Mouse (Mus musculus): ENCODE measurements around the gene Ttc9. TPM values are rescaled to one million over a fixed set of nuclear protein-coding genes. Genes with fewer than 3 reads are reported as not detected.
A peak's percentile ranks its signal among the peaks of the same experiment; 100 is the strongest.

The Ttc9 gene
- polyA plus RNA-seq (2012; rRNA removed): 0.73 and 0.97 TPM in 2 replicates

DNA sequence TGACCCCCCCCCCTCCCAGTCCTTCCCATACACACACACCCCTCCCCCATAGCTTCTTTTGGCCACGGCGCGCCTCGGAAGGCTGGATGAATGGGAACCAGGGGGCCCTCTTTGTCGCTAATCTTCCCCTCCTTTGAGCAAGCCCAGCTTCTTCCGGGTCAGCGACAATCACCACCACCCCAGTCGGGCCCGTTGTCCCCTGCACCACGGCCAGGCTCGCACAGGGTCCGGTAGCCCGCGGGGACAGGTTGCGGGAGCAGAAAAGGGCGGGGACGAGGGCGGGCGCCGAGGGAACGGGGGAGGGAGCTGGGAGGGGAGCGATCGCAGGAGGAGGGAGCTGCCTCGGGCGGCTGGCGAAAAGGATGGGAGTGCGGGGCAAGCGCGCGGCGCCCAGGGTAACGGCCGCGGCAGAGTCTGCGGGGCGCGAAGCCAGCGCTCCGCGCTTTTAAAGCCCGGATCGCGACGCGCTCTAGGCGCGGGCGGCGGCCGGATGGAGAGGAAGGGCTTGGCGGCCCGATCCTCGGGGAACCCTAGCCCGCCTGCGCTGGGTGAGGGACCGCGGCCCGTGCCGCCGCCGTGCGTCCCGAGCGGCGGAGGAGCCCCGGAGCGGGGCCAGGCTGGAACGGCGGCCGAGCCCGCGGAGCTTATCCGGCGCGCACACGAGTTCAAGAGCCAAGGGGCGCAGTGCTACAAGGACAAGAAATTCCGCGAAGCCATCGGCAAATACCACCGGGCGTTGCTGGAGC is at the start of gene Ttc9:
TSS of gene Ttc9 (plus strand) at position 335 of the 746 bp plus-strand sequence.
- peak; percentile 10 for DNase-seq
- peak within 1 kb of the TSS; percentile 42 for H3K4me3 ChIP-seq (ENCODE audit: insufficient read depth, low read depth, low read length)
- no peaks in the 10 kb centered on the region for H3K36me3 ChIP-seq (ENCODE audit: control insufficient read depth, insufficient read depth, low read length)
- H3K4me1 ChIP-seq (ENCODE audit: control insufficient read depth, insufficient read depth, low read length): no peaks in the 10 kb centered on the region
- H3K27ac ChIP-seq (ENCODE audit: insufficient read depth, low read depth, low read length): no peak within 1 kb of the TSS
- TF ChIP-seq POLR2A (IDR thresholded peaks at IDR 0.05; ENCODE audit: low read depth, low read length) (no peak), CTCF (conservative IDR thresholded peaks at IDR 0.05; ENCODE audit: insufficient read depth, insufficient read length, low read depth, low read length) (no peak)
- H3K27me3 ChIP-seq (replicated peaks; ENCODE audit: control insufficient read depth, insufficient read depth, low read length): 0 out of 2 replicates have a peak, but pooled peaks cover 2% of the 10 kb centered on the region
- 1% methylated on average over 81 of the region's 82 CpGs for WGBS

DNA sequence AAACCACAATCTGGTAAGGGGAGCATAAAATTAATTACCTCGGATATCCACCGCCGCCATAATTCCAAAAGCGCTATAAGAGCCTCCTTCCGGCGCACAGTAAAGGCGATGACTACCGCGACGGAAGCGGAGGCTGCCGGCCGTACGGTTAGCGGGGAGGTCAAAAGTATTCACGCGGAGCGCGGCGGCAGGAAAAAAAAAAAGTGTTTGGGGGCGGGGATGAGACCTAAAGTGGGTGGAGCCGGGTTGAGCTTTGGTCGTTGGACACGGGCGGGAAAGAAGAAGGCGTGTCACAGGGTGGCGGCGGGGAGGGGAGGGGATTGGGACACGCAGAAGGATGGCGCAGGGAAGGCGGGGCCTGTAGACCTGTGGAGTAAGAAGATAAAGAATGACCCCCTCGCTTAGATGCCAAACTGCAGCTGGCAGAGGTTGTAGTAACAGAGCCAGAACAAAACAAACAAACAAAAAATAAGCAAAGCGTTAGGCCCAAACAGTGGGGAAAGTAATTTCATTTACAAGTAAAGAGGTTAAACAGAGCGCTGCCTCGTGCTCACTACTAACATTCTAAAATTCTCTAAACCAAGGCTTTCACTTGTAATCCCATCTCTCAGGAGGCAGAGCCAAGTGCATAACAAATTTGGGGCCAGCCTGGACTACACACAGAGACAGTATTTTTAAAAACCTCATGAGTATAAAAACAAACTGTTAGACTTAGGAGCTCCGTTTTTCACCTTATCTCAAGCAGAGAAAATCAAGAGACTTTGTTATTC is 36.0 kb upstream of the Ttc9 start, which contains the start of gene Med6:
TSS of gene Med6 (minus strand) at position 107 of the 770 bp plus-strand sequence.
- Histone ChIP-seq H3K36me3 (ENCODE audit: control insufficient read depth, insufficient read depth, low read length) (no peaks in the 10 kb centered on the region), H3K27ac (ENCODE audit: insufficient read depth, low read depth, low read length) (no peak within 1 kb of the TSS), H3K4me3 (ENCODE audit: insufficient read depth, low read depth, low read length) (peak within 1 kb of the TSS; percentile 98), H3K4me1 (ENCODE audit: control insufficient read depth, insufficient read depth, low read length) (0 out of 2 replicates have a peak, but pooled peaks cover 2% of the 10 kb centered on the region), H3K27me3 (replicated peaks; ENCODE audit: control insufficient read depth, insufficient read depth, low read length) (no peaks in the 10 kb centered on the region)
- 4% methylated on average over 36 of the region's 36 CpGs for WGBS
- no peak for TF ChIP-seq CTCF (conservative IDR thresholded peaks at IDR 0.05; ENCODE audit: insufficient read depth, insufficient read length, low read depth, low read length)
- TF ChIP-seq POLR2A (IDR thresholded peaks at IDR 0.05; ENCODE audit: low read depth, low read length): no peak
- peak; percentile 97 for DNase-seq

GRCm38 (mm10) chr12:81596547-81597262 is 34.3 kb upstream of the Ttc9 start:
- H3K36me3 ChIP-seq (ENCODE audit: control insufficient read depth, insufficient read depth, low read length): no peaks in the 10 kb centered on the region
- no peak for DNase-seq
- WGBS: 81% methylated on average over 8 of the region's 8 CpGs
- no peak for TF ChIP-seq CTCF (conservative IDR thresholded peaks at IDR 0.05; ENCODE audit: insufficient read depth, insufficient read length, low read depth, low read length)
- TF ChIP-seq POLR2A (IDR thresholded peaks at IDR 0.05; ENCODE audit: low read depth, low read length): no peak
- 0 out of 2 replicates have a peak, but pooled peaks cover 2% of the 10 kb centered on the region for H3K4me1 ChIP-seq (ENCODE audit: control insufficient read depth, insufficient read depth, low read length)
- no peaks in the 10 kb centered on the region for H3K27me3 ChIP-seq (replicated peaks; ENCODE audit: control insufficient read depth, insufficient read depth, low read length)
- H3K4me3 ChIP-seq (ENCODE audit: insufficient read depth, low read depth, low read length): no peak overlapping the region
- H3K27ac ChIP-seq (ENCODE audit: insufficient read depth, low read depth, low read length): no peak overlapping the region

DNA sequence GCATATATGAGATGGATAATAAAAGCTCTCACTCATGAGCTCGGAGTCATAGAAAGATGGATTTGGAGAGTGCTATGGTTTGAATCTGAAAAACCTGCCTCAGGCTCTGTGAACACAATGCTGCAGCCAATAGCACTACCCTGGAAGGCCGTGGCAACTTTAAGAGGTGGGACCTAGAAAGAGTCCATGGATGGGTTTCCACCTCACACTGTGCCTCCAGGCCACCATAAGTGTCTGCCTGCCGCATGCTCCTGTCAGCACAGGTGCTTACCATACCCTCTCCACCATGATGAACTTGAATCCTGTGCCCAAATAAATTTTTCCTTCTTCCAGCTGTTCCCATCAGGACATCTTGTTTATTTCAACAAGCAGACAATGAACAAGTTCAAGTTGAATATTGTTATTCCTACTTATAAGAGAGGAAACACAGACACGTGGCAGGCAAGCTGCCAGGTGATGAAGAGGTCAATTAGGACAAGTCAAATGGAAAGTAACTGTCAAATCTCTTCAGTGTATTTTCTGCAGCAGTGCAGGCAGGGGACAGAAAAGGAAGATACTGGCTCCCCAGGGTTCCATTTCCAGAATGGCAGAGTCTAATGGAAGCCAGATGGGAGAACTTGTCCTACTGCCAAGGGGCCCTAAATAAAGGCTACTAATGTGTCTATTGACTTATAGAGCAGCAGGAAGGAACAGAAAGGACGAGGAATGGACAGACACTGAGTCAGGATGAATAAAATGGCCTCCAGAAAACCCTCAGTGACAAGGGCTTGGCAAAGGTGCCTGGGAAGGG is 25.9 kb upstream of the Ttc9 start:
- Histone ChIP-seq H3K4me1 (ENCODE audit: control insufficient read depth, insufficient read depth, low read length) (no peaks in the 10 kb centered on the region), H3K27ac (ENCODE audit: insufficient read depth, low read depth, low read length) (no peak overlapping the region), H3K27me3 (replicated peaks; ENCODE audit: control insufficient read depth, insufficient read depth, low read length) (no peaks in the 10 kb centered on the region), H3K4me3 (ENCODE audit: insufficient read depth, low read depth, low read length) (no peak overlapping the region), H3K36me3 (ENCODE audit: control insufficient read depth, insufficient read depth, low read length) (no peaks in the 10 kb centered on the region)
- WGBS: 53% methylated on average over 5 of the region's 5 CpGs
- DNase-seq: no peak
- TF ChIP-seq CTCF (conservative IDR thresholded peaks at IDR 0.05; ENCODE audit: insufficient read depth, insufficient read length, low read depth, low read length) (no peak), POLR2A (IDR thresholded peaks at IDR 0.05; ENCODE audit: low read depth, low read length) (no peak)

GRCm38 (mm10) chr12:81609445-81609844 is 21.6 kb upstream of the Ttc9 start:
- DNase-seq: no peak
- Histone ChIP-seq H3K4me3 (ENCODE audit: insufficient read depth, low read depth, low read length) (no peak overlapping the region), H3K36me3 (ENCODE audit: control insufficient read depth, insufficient read depth, low read length) (no peaks in the 10 kb centered on the region), H3K27ac (ENCODE audit: insufficient read depth, low read depth, low read length) (no peak overlapping the region), H3K4me1 (ENCODE audit: control insufficient read depth, insufficient read depth, low read length) (no peaks in the 10 kb centered on the region), H3K27me3 (replicated peaks; ENCODE audit: control insufficient read depth, insufficient read depth, low read length) (no peaks in the 10 kb centered on the region)
- no peak for TF ChIP-seq POLR2A (IDR thresholded peaks at IDR 0.05; ENCODE audit: low read depth, low read length)
- no peak for TF ChIP-seq CTCF (conservative IDR thresholded peaks at IDR 0.05; ENCODE audit: insufficient read depth, insufficient read length, low read depth, low read length)

DNA sequence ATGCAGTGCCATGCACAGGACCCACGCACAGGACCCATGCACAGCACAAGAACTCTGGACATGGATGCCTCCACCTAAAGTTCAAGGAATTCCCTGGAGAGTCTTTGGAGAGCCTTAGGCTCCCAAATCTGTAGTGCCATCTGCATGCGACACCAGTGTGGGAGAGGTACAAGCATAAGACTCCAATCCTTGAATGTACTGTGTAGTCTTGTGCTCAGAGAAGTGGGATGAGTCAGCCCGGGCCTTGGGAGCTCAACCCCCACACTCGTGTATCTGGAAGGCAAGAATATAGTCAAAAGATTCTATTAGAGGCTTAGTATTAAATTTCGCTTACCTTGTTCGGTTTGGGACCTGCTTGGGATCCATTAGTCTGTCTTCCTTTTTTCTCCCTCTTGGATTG is 15.2 kb upstream of the Ttc9 start:
- Histone ChIP-seq H3K4me3 (ENCODE audit: insufficient read depth, low read depth, low read length) (no peak overlapping the region), H3K27ac (ENCODE audit: insufficient read depth, low read depth, low read length) (no peak overlapping the region), H3K27me3 (replicated peaks; ENCODE audit: control insufficient read depth, insufficient read depth, low read length) (no peaks in the 10 kb centered on the region), H3K4me1 (ENCODE audit: control insufficient read depth, insufficient read depth, low read length) (no peaks in the 10 kb centered on the region), H3K36me3 (ENCODE audit: control insufficient read depth, insufficient read depth, low read length) (no peaks in the 10 kb centered on the region)
- 72% methylated on average over 6 of the region's 6 CpGs for WGBS
- no peak for DNase-seq
- no peak for TF ChIP-seq CTCF (conservative IDR thresholded peaks at IDR 0.05; ENCODE audit: insufficient read depth, insufficient read length, low read depth, low read length)
- TF ChIP-seq POLR2A (IDR thresholded peaks at IDR 0.05; ENCODE audit: low read depth, low read length): no peak
